Mouse (Mus musculus) ES-Bruce4 (cell line): ENCODE measurements at regions not wholly inside any gene's neighbourhood (a gene's known extent, or its start where the extent isn't known, plus 50 kb on each side); places are given as distances from the start of the nearest gene placed in this dataset.

Experiments used
- CTCF ChIP-seq: IDR thresholded peaks from one replicate; pipeline ENCODE4 v1.8.1; 2011; ENCODE audit warnings: low read depth, low read length
- EP300 ChIP-seq: IDR thresholded peaks from 2 replicates; pipeline ENCODE4 v1.6.1; 2011; ENCODE audit warnings: low read depth, low read length; ENCODE audit not compliant: insufficient read depth
- POLR2A ChIP-seq: IDR thresholded peaks from one replicate; pipeline ENCODE4 v1.8.1; 2011; ENCODE audit warnings: low read length; ENCODE audit not compliant: insufficient read depth

DNA sequence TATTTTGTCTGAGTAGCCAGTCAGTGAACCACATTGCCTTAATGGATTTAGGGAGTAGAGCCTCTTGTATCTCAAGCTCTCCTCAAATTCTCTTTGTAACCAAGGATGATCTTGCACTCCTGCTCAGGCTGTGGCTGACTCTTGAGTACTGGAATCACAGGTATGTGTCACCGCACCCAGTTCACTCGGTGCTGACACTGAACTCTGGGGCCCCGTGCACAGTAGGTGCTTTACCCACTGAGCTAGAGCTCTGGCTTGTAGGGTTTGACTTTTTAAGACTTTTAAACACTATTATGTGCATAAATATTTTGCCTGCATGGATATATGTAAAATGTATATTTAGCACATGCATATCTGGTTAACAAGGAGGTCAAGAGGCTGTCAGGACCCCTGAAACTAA, 147.4 kb downstream of the Cartpt start:
- TF ChIP-seq POLR2A, result no peak
- TF ChIP-seq CTCF, result no peak
- no peak for TF ChIP-seq EP300
